Mouse (Mus musculus) kidney, embryonic 16.5 days (tissue): Measurements from ENCODE around the gene Klf13. TPM values are rescaled to one million over a fixed set of nuclear protein-coding genes. Genes with fewer than 3 reads are reported as not detected.

ENCODE experiments used
- ATAC-seq: fragments of 200-750 bp; cut with Nextera tagmentation; 2 replicates; pipeline ENCODE4 v1.8.0; 2017; ENCODE audit warnings: moderate TSS enrichment; ENCODE audit not compliant: low FRiP score, low TSS enrichment
- H3K27ac ChIP-seq: fragments of 300-500 bp; sonication (generic); 2 replicates; pipeline ENCODE4 v1.5.1; 2014; ENCODE audit warnings: low read length
- H3K27me3 ChIP-seq: fragments of 300-500 bp; sonication (generic); 2 replicates; pipeline ENCODE4 v1.6.1; 2014; ENCODE audit warnings: low read length, control low read depth, mixed read lengths; ENCODE audit not compliant: insufficient read depth
- H3K36me3 ChIP-seq: fragments of 300-500 bp; sonication (generic); 2 replicates; pipeline ENCODE4 v1.6.1; 2014; ENCODE audit warnings: low read length, control low read depth, mixed read lengths; ENCODE audit not compliant: insufficient read depth
- H3K4me1 ChIP-seq: fragments of 300-500 bp; sonication (generic); 2 replicates; pipeline ENCODE4 v1.6.1; 2014; ENCODE audit warnings: low read length, control low read depth, mixed read lengths; ENCODE audit not compliant: insufficient read depth
- H3K4me2 ChIP-seq: fragments of 300-500 bp; sonication (generic); replicated peaks from 2 replicates; pipeline ENCODE4 v1.6.1; 2014; ENCODE audit warnings: low read depth, low read length
- H3K4me3 ChIP-seq: fragments of 300-500 bp; sonication (generic); 2 replicates; pipeline ENCODE4 v1.5.1; 2014; ENCODE audit warnings: mild to moderate bottlenecking, low read length
- H3K9ac ChIP-seq: fragments of 300-500 bp; sonication (generic); replicated peaks from 2 replicates; pipeline ENCODE4 v1.6.1; 2014; ENCODE audit warnings: low read length
- H3K9me3 ChIP-seq: fragments of 300-500 bp; sonication (generic); 2 replicates; pipeline ENCODE4 v1.6.1; 2016; ENCODE audit warnings: low read length, control low read depth
- WGBS: fragments of 180-500 bp; shearing (Covaris S2); extraction: QIAGEN DNeasy Blood & Tissue Kit; methylation state at CpG from one replicate; pipeline ENCODE4 v1.1.7; 2014; 5-methylcytosine and 5-hydroxymethylcytosine counted together
- polyA plus RNA-seq: library from polyadenylated mRNA; unstranded; fragments of >200 nt; fragmentation: Nextera tagmentation; extraction: Ambion mirVana; gene quantifications from 2 replicates; pipeline ENCODE4 v1.2.1, GENCODE M21; 2015

Klf13 gene
- polyA plus RNA-seq, 1 experiment from 2014 or later, result 23.2 TPM

DNA sequence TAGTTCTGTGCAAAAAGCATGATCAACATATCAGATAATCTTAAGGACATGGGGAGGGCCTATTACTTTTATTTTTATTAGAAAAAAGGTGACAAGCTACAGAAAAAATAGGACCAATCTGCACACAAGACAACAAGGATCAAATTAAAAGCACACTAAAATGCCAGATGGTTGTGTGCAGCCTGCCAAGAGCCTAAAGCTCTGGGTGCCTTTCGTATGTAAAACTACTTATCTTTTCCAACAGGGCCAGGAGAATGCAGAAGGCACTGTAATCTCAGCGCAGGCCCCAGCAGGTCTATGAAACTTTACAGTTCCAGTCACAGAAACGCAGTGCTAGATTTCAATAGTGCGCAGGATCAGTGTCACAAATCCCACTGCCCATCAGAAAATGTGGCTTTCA lies 45.0 kb downstream of the Klf13 start:
- no peak overlapping the region for H3K27ac ChIP-seq
- peaks cover 13% of the 10 kb centered on the region for H3K36me3 ChIP-seq
- H3K27me3 ChIP-seq, result no peaks in the 10 kb centered on the region
- no peaks in the 10 kb centered on the region for H3K9me3 ChIP-seq
- no peak overlapping the region for H3K4me3 ChIP-seq
- H3K4me1 ChIP-seq, result peaks cover 27% of the 10 kb centered on the region
- no peak for ATAC-seq
- H3K9ac ChIP-seq, result no peak overlapping the region
- 82% methylated on average over 4 of the region's 4 CpGs for WGBS
- no peak overlapping the region for H3K4me2 ChIP-seq

DNA sequence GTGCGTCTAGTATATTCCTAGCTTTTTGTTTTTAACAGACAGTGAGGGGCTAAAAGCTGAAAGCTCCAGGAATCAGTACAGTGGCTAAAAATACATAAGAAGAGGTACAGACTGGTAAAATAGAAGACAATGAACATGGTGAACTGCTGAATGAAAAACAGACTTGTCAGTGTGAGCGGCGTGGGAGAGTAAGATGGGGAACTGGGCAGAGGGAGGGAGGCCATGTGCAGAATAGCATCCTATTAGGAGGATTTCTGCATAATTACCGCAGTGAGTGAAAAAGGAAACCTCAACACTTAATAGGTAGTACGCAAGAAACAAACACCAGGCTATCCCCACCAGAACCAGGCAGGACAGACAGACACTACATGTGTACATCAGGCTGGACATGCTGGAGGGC lies 45.5 kb downstream of the Klf13 start:
- Histone ChIP-seq H3K27me3 (no peaks in the 10 kb centered on the region), H3K4me2 (no peak overlapping the region), H3K27ac (no peak overlapping the region), H3K36me3 (peaks cover 13% of the 10 kb centered on the region), H3K4me1 (peaks cover 30% of the 10 kb centered on the region), H3K9ac (no peak overlapping the region), H3K9me3 (no peaks in the 10 kb centered on the region), H3K4me3 (no peak overlapping the region)
- 91% methylated on average over 5 of the region's 5 CpGs for WGBS
- ATAC-seq, result no peak

DNA sequence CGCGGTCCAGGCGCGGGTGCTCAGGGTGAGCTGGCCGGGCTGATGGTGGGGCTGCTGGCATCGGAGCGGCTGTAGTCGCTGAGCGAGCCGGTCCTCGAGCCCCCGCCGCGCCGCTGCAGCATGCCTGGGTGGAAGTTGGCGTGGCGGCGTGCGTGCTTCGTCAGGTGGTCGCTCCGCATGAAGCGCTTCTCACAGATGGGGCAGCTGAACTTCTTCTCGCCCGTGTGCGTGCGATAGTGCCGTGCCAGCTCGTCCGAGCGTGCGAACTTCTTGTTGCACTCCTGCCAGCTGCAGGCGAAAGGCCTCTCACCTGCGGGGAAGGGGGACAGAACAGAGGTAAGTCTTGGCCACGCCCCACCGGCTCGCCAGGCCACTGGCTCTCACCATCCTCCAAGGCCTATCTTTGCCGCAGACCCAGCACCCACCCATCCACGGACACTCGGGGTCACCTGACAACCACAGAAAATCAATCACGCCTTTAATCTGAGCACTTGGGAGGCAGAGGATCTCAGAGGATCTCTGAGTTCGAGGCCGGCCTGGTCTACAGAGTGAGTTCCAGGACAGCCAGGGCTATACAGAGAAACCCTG lies 47.1 kb downstream of the Klf13 start:
- no peak overlapping the region for H3K4me3 ChIP-seq
- H3K36me3 ChIP-seq, result peaks cover 13% of the 10 kb centered on the region
- no peak overlapping the region for H3K9ac ChIP-seq
- H3K4me1 ChIP-seq, result peaks cover 27% of the 10 kb centered on the region
- H3K4me2 ChIP-seq, result no peak overlapping the region
- H3K27ac ChIP-seq, result no peak overlapping the region
- WGBS, result 79% methylated on average over 43 of the region's 43 CpGs
- H3K27me3 ChIP-seq, result no peaks in the 10 kb centered on the region
- ATAC-seq, result no peak
- no peaks in the 10 kb centered on the region for H3K9me3 ChIP-seq

DNA sequence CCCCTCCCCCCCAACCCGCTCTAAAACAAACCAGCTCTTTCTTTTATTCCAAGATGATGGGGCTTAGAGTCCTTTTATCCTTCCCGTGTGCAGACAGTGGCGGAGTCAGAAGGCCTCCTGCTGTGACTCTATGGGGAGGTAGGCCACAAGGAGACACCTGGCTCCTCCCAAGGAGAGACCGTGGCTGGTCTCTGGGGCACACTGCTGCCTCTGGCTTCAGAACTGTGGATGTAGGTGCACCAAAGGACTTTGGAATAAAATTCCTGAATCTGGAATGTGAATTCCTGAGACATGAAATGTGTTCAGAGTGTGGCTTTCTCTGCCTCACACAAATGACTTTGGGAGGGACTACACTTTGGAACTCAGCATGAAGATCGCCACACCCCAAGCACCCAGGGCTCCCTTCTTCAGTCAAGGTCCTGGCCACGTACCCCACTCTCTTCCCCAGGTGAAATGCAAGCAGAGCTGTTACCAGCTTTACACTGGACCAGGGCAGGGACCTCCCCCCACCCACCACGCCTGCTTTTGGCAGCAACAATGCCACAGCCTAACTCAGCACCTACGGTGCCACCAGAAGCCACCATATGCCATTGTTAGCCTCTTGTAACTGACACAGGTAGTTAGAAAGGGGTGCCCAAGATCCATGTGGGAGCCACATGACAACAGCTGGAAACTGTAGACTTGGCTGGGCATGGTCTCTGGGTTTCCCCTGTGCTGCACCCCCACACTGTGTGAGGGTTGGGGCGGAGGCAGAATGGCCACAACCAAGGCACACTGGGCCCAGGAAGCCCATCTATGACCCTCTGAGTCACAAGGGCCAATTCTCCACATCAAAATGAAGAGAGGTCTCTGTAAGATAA lies 49.4 kb downstream of the Klf13 start:
- no peaks in the 10 kb centered on the region for H3K27me3 ChIP-seq
- no peak overlapping the region for H3K9ac ChIP-seq
- peaks cover 19% of the 10 kb centered on the region for H3K4me1 ChIP-seq
- H3K9me3 ChIP-seq, result no peaks in the 10 kb centered on the region
- 85% methylated on average over 9 of the region's 9 CpGs for WGBS
- no peak overlapping the region for H3K4me2 ChIP-seq
- ATAC-seq, result no peak
- no peak overlapping the region for H3K27ac ChIP-seq
- H3K4me3 ChIP-seq, result no peak overlapping the region
- H3K36me3 ChIP-seq, result peaks cover 13% of the 10 kb centered on the region

DNA sequence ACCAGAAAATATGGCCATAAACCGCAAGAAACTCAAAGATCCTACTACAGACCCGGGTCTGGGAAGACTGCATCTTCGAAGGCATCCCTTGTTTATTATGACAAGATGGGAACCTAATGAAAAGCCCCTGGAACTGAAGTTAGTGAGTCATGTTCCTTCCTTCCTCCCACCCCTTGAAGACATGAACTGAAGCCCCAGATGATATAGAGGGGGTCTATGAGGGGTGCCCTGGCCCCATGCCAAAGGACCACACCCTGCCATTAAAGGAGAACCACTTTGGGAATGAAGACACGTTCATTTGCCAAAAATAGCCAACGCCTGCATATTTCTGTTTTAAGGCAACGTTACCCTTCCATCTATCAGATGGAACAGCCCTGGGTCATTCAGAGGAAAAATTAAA lies 50.0 kb downstream of the Klf13 start:
- H3K27me3 ChIP-seq, result no peaks in the 10 kb centered on the region
- H3K4me3 ChIP-seq, result no peak overlapping the region

DNA sequence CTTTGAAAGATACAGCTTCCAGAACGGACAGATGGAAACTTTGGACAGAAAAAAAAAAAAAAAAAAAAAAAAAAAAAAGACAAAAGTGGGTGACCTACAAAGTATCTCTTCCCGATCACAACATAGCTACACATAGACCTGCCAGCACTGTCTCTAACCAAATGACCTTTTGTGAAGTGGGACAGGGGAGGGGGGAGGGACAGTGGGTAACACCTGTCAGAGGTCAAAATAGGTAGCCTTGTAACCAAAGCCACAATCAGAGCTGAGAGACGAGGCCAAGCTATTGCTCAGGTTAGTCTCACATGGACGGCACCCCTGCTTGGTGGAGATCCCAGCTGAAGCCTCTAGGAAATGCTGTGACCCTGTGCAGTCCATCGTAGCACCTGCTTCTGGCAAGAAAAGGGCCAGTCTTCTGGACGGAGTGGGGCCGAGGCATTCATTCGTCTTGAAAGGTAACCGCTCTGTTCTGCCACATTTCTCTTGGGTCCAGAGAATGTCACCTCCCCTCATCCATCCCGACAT lies 51.1 kb downstream of the Klf13 start:
- Histone ChIP-seq H3K4me3 (no peak overlapping the region), H3K4me1 (peaks cover 19% of the 10 kb centered on the region), H3K9ac (no peak overlapping the region), H3K9me3 (no peaks in the 10 kb centered on the region), H3K36me3 (peaks cover 13% of the 10 kb centered on the region), H3K27ac (no peak overlapping the region), H3K27me3 (no peaks in the 10 kb centered on the region), H3K4me2 (no peak overlapping the region)
- ATAC-seq, result no peak
- 75% methylated on average over 10 of the region's 10 CpGs for WGBS

More for the DNA sequence above, 50.0 kb downstream of the Klf13 start:
- Histone ChIP-seq H3K27ac (no peak overlapping the region), H3K36me3 (peaks cover 13% of the 10 kb centered on the region), H3K4me1 (peaks cover 19% of the 10 kb centered on the region), H3K9ac (no peak overlapping the region), H3K9me3 (no peaks in the 10 kb centered on the region), H3K4me2 (no peak overlapping the region)
- ATAC-seq, result no peak
- WGBS, result 70% methylated on average over 6 of the region's 6 CpGs

DNA sequence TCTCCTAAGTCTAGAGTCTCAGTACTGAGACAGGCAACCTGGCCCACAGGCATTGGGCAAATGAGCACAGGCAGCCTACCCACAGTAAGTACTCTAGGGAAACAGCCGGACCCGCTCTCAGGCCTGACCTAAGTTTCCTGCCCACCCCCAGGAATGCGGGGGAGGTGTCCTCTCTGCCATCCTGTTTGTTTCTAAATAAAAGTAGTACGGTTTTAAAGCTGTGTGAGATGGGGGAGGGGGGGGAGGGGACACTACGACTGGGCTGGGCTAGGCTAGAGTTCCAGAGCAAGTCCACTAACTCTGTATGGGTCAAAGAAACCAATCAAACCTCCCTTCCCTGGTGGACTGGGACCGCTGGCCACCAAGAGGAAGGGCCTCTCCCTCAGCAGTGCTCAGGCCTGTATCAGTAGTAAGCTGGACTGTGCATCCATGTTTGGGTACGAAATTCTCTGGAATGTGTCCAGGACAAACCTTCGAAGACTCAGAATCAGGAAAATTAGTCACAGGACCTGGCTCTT lies 51.6 kb downstream of the Klf13 start:
- whole genome bisulfite sequencing, result 24% methylated on average over 8 of the region's 8 CpGs
- H3K9me3 ChIP-seq, result no peaks in the 10 kb centered on the region
- ATAC-seq, result peak; percentile 76
- 0 out of 2 replicates have a peak overlapping the region, but pooled peaks have one; percentile 43 for H3K27ac ChIP-seq
- H3K36me3 ChIP-seq, result peaks cover 13% of the 10 kb centered on the region
- H3K9ac ChIP-seq, result no peak overlapping the region
- H3K4me3 ChIP-seq, result no peak overlapping the region
- H3K4me1 ChIP-seq, result peaks cover 19% of the 10 kb centered on the region
- H3K27me3 ChIP-seq, result no peaks in the 10 kb centered on the region
- no peak overlapping the region for H3K4me2 ChIP-seq

DNA sequence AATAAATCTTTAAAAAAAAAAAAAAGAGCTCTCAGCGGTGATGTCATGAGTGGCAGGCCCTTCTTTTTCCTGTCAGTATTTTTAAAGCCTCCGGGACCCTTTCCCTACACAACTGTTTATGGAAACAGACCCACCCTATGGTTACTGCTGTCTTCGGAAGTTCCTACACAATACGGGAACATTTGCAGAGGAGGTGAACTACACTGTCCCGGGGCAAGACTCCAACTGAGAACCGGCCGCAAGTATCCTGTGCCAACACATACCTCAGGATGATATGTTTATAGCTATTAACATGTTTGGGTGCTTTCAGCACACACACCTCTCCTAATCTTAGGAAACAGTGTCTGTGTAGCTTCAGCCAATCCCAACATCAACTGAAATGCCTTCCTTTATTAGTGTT lies 53.7 kb downstream of the Klf13 start:
- 83% methylated on average over 7 of the region's 7 CpGs for WGBS
- no peak for ATAC-seq

DNA sequence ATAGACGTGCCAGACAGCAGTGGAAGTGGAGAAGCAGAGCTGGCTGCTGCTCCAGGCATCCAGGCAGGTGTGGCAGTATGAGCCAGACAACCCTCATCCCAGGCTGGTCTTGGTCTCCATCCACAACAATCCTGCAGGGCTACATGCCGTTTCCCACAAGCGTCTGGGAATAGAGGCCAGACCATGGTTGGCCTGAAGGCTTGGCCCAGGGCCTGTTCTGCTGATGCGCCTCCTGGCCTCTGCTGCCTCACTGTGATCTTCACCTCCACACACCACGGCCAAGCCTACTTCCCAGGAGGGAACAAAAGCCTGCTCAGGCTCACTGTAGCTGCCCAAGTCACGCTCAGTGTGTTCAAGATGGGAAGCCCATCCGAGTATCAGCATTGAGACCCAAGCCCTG lies 56.0 kb downstream of the Klf13 start:
- 87% methylated on average over 7 of the region's 7 CpGs for WGBS
- Histone ChIP-seq H3K4me3 (no peak overlapping the region), H3K27ac (no peak overlapping the region), H3K9me3 (no peaks in the 10 kb centered on the region), H3K36me3 (no peaks in the 10 kb centered on the region), H3K4me1 (peaks cover 10% of the 10 kb centered on the region), H3K27me3 (no peaks in the 10 kb centered on the region), H3K4me2 (no peak overlapping the region), H3K9ac (no peak overlapping the region)
- ATAC-seq, result no peak

More for the DNA sequence above, 53.7 kb downstream of the Klf13 start:
- Histone ChIP-seq H3K27ac (no peak overlapping the region), H3K9ac (no peak overlapping the region), H3K36me3 (peaks cover 2% of the 10 kb centered on the region), H3K4me3 (no peak overlapping the region), H3K4me2 (no peak overlapping the region), H3K9me3 (no peaks in the 10 kb centered on the region), H3K4me1 (peaks cover 19% of the 10 kb centered on the region), H3K27me3 (no peaks in the 10 kb centered on the region)

DNA sequence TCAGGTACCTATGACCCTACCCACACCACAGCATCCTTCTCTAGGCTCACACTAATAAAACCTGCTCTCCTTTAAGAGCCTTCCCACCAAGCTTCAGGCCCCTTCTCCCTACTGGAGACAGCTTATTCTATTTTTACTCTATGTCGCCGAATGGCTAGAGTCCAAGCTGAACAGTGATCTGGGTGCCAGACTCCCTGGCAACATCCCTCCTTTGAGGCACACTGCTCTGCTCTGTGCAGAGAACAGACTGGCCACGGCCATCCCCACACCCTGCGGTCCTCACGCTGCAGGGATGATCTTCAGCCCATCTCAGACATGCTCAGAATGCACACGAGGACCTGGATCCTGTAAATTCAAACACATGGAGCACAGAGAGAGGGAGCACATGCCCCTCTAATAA lies 59.1 kb downstream of the Klf13 start:
- Histone ChIP-seq H3K4me2 (no peak overlapping the region), H3K4me3 (no peak overlapping the region), H3K4me1 (no peaks in the 10 kb centered on the region; the same call in 1 of the 2 replicates), H3K27ac (no peak overlapping the region), H3K9me3 (no peaks in the 10 kb centered on the region), H3K27me3 (no peaks in the 10 kb centered on the region), H3K36me3 (no peaks in the 10 kb centered on the region), H3K9ac (no peak overlapping the region)
- no peak for ATAC-seq
- 82% methylated on average over 6 of the region's 6 CpGs for WGBS
